11 mouse cellular contexts compared by ENCODE assay signal in genomic region chr10:79929967-79930825, GRCm38 (mm10). TPM values are rescaled to one million over a fixed set of nuclear protein-coding genes. Genes with fewer than 3 reads are reported as not detected.
DNase-seq lines count a peak whose midpoint lies in the region; ATAC-seq and TF ChIP-seq lines count a peak whose summit lies in the region.
"Had no signal": no experiment of that assay in that cellular context is flagged by ENCODE, and none has a peak within 500 bp of the region (broad histone marks: within the 10 kb centered on the region; RNA-seq: fewer than 3 reads in every experiment).

No protein-coding gene starts in this region.

- TF ChIP-seq CTCF in heart, adult 2 months (IDR thresholded peaks at IDR 0.05) = no peak
- TF ChIP-seq CTCF in testis, adult 2 months (IDR thresholded peaks at IDR 0.05; ENCODE audit: control insufficient read depth, insufficient read depth, insufficient replicate concordance, low read depth, low read length) = no peak

- no peaks in the 10 kb centered on the region for H3K9me3 ChIP-seq in heart, embryonic 11.5 days (replicated peaks; ENCODE audit: control insufficient read depth, low read length)
- no peaks in the 10 kb centered on the region for H3K9me3 ChIP-seq in limb, embryonic 14.5 days (ENCODE audit: control insufficient read depth, low read length)

- H3K27ac ChIP-seq in heart, embryonic 11.5 days (ENCODE audit: low read depth, low read length) = no peak overlapping the region
- no peak overlapping the region for H3K27ac ChIP-seq in heart, adult 2 months
- H3K27ac ChIP-seq in testis, adult 2 months (ENCODE audit: control insufficient read depth, insufficient read depth, low read depth, low read length) = peak overlapping the region; percentile 10; the same call in 1 of the 2 replicates
- no peak overlapping the region for H3K27ac ChIP-seq in limb, embryonic 14.5 days (replicated peaks; ENCODE audit: low read depth, low read length)

- no peak overlapping the region for H3K4me3 ChIP-seq in heart, embryonic 11.5 days (ENCODE audit: low read depth, low read length)
- H3K4me3 ChIP-seq in heart, adult 2 months = no peak overlapping the region
- H3K4me3 ChIP-seq in testis, adult 2 months (ENCODE audit: control insufficient read depth, low read depth, low read length) = peak overlapping the region; percentile 85
- no peak overlapping the region for H3K4me3 ChIP-seq in limb, embryonic 14.5 days (replicated peaks; ENCODE audit: low read length)

- no peak for DNase-seq in heart, adult 2 months
- DNase-seq in testis, postnatal 14 days (ENCODE audit: low spot score) = no peak
- DNase-seq in limb, embryonic 14.5 days (ENCODE audit: low spot score) = no peak
- no peak for DNase-seq in embryo, embryonic 10 days (ENCODE audit: low spot score)
- no peak for DNase-seq in right cerebral cortex, postnatal 10 days (ENCODE audit: low spot score in 2 of 2)
- DNase-seq: lung, adult 18-20 months; thymus, postnatal 14 days had no signal

- H3K36me3 ChIP-seq in heart, embryonic 11.5 days (ENCODE audit: control insufficient read depth, insufficient read depth, low read length) = peaks cover 16% of the 10 kb centered on the region
- no peaks in the 10 kb centered on the region for H3K36me3 ChIP-seq in heart, adult 2 months (ENCODE audit: control insufficient read depth, insufficient read depth, low read length)
- no peaks in the 10 kb centered on the region for H3K36me3 ChIP-seq in testis, adult 2 months (ENCODE audit: control insufficient read depth, insufficient read depth, low read length)
- H3K36me3 ChIP-seq in limb, embryonic 14.5 days (ENCODE audit: control insufficient read depth, insufficient read depth, low read length) = peaks cover 38% of the 10 kb centered on the region

- intact Hi-C loops in heart, adult 2 months (cut with DNase I) = loop anchor here (5.0 kb wide), 1 partner anchor 212 kb away; the partner anchor contains the start of gene Cbarp

- TF ChIP-seq POLR2A in heart, adult 2 months (IDR thresholded peaks at IDR 0.05; ENCODE audit: insufficient read depth, low read depth, low read length) = no peak
- 0 out of 2 replicates have a peak, but pooled peaks have one; percentile 55 for TF ChIP-seq POLR2A in testis, adult 2 months (IDR thresholded peaks at IDR 0.05; ENCODE audit: control insufficient read depth, low read depth, low read length)
- no peak for TF ChIP-seq POLR2A in limb, embryonic 14.5 days (IDR thresholded peaks at IDR 0.05; ENCODE audit: borderline replicate concordance, extremely low read depth, insufficient read depth, insufficient read length)

- 0 out of 2 replicates have a peak overlapping the region, but pooled peaks have one; percentile 64 for H3K9ac ChIP-seq in heart, embryonic 11.5 days (ENCODE audit: low read depth, low read length)
- H3K9ac ChIP-seq in heart, adult 2 months (ENCODE audit: low read depth, low read length) = no peak overlapping the region
- H3K9ac ChIP-seq in limb, embryonic 14.5 days (ENCODE audit: low read depth, low read length, severe bottlenecking) = no peak overlapping the region

- H3K4me1 ChIP-seq in heart, embryonic 11.5 days (ENCODE audit: control insufficient read depth, insufficient read depth, low read length) = peaks cover 60% of the 10 kb centered on the region
- peaks cover 25% of the 10 kb centered on the region for H3K4me1 ChIP-seq in heart, adult 2 months (ENCODE audit: control insufficient read depth, insufficient read depth, low read length)
- H3K4me1 ChIP-seq in testis, adult 2 months (ENCODE audit: control insufficient read depth, insufficient read depth, low read length) = peaks cover 44% of the 10 kb centered on the region
- H3K4me1 ChIP-seq in limb, embryonic 14.5 days (ENCODE audit: control insufficient read depth, insufficient read depth, low read length) = peaks cover 37% of the 10 kb centered on the region

- TF ChIP-seq EP300 in heart, adult 2 months (IDR thresholded peaks at IDR 0.05; ENCODE audit: insufficient read depth, low read depth, low read length) = no peak

- H3K27me3 ChIP-seq in heart, embryonic 11.5 days (ENCODE audit: control insufficient read depth, insufficient read depth, low read length) = no peaks in the 10 kb centered on the region
- H3K27me3 ChIP-seq in heart, adult 2 months (ENCODE audit: control insufficient read depth, insufficient read depth, low read length) = no peaks in the 10 kb centered on the region
- H3K27me3 ChIP-seq in testis, adult 2 months (ENCODE audit: control insufficient read depth, insufficient read depth, low read length) = no peaks in the 10 kb centered on the region
- H3K27me3 ChIP-seq in limb, embryonic 14.5 days (ENCODE audit: control insufficient read depth, insufficient read depth, low read length) = no peaks in the 10 kb centered on the region

- WGBS in heart, embryonic 11.5 days (ENCODE audit: insufficient replicate concordance) = 90% methylated on average over 18 of the region's 18 CpGs
- WGBS in heart, adult 2 months = 88% methylated on average over 18 of the region's 18 CpGs
- 87% methylated on average over 18 of the region's 18 CpGs for WGBS in limb, embryonic 14.5 days

- peak overlapping the region; percentile 90 for H3K4me2 ChIP-seq in heart, embryonic 11.5 days
- H3K4me2 ChIP-seq in limb, embryonic 14.5 days (replicated peaks; ENCODE audit: low read depth, low read length, severe bottlenecking) = 0 out of 2 replicates have a peak overlapping the region, but pooled peaks have one; percentile 90

- ATAC-seq in heart, embryonic 11.5 days (replicated peaks; ENCODE audit: insufficient number of reproducible peaks, low FRiP score, low TSS enrichment) = no peak
- no peak for ATAC-seq in limb, embryonic 14.5 days (ENCODE audit: low FRiP score, low read depth)

- H3K79me2 ChIP-seq in heart, adult 2 months (replicated peaks; ENCODE audit: control insufficient read depth, insufficient read depth, low read length) = no peaks in the 10 kb centered on the region

RNA-seq across cellular contexts. Expression of gene Arid3a, which starts 3.4 kb away (rescaled TPM):
- polyA plus RNA-seq in heart, embryonic 11.5 days (2014; fragmentation: Nextera tagmentation; extraction: Ambion mirVana) = 4.3 and 12.7 TPM in 2 replicates
- total RNA-seq in heart, adult 2 months (2021) = 1 to 10 TPM; 1.3 to 1.5 TPM
- polyA plus RNA-seq in heart, adult 2 months (2012; rRNA removed) = 0.88 and 1.7 TPM in 2 replicates
- 59.5 and 65.0 TPM in 2 replicates for polyA plus RNA-seq in testis, adult 2 months (2012; rRNA removed)
- polyA plus RNA-seq in limb, embryonic 14.5 days (2012; rRNA removed) = 8.6 and 12.6 TPM in 2 replicates
- 4.8 and 5.0 TPM in 2 replicates for polyA plus RNA-seq in limb, embryonic 14.5 days (2014; fragmentation: Nextera tagmentation; extraction: Ambion mirVana)

RNA-seq across cellular contexts. Expression of gene R3hdm4, which starts 9.2 kb away (rescaled TPM):
- 87.6 and 89.2 TPM in 2 replicates for polyA plus RNA-seq in heart, embryonic 11.5 days (2014; fragmentation: Nextera tagmentation; extraction: Ambion mirVana)
- 10 to 100 TPM; 82.4 to 85.6 TPM for total RNA-seq in heart, adult 2 months (2021)
- 119 and 123 TPM in 2 replicates for polyA plus RNA-seq in heart, adult 2 months (2012; rRNA removed)
- polyA plus RNA-seq in testis, adult 2 months (2012; rRNA removed) = 15.0 and 15.2 TPM in 2 replicates
- polyA plus RNA-seq in limb, embryonic 14.5 days (2012; rRNA removed) = 158 and 219 TPM in 2 replicates
- 141 and 152 TPM in 2 replicates for polyA plus RNA-seq in limb, embryonic 14.5 days (2014; fragmentation: Nextera tagmentation; extraction: Ambion mirVana)

RNA-seq across cellular contexts. Expression of gene Kiss1r, which starts 13.4 kb away (rescaled TPM):
- 0.15 and 0.31 TPM in 2 replicates for polyA plus RNA-seq in heart, embryonic 11.5 days (2014; fragmentation: Nextera tagmentation; extraction: Ambion mirVana)
- under 1 TPM; 0.10 to 0.25 TPM for total RNA-seq in heart, adult 2 months (2021)
- 0.79 and 1.5 TPM in 2 replicates for polyA plus RNA-seq in heart, adult 2 months (2012; rRNA removed)
- 0.75 and 0.99 TPM in 2 replicates for polyA plus RNA-seq in testis, adult 2 months (2012; rRNA removed)
- polyA plus RNA-seq in limb, embryonic 14.5 days (2012; rRNA removed) = 2.5 and 2.8 TPM in 2 replicates
- 0.17 and 0.26 TPM in 2 replicates for polyA plus RNA-seq in limb, embryonic 14.5 days (2014; fragmentation: Nextera tagmentation; extraction: Ambion mirVana)

RNA-seq across cellular contexts. Expression of gene Gm26602, which starts 19.5 kb away (rescaled TPM):
- polyA plus RNA-seq in heart, embryonic 11.5 days (2014; fragmentation: Nextera tagmentation; extraction: Ambion mirVana) = 8.1 TPM in 1 of 2 replicates, not detected in the other
- total RNA-seq in heart, adult 2 months (2021) = not detected
- polyA plus RNA-seq in heart, adult 2 months (2012; rRNA removed) = not detected in 2 replicates
- polyA plus RNA-seq in testis, adult 2 months (2012; rRNA removed) = not detected in 2 replicates
- polyA plus RNA-seq in limb, embryonic 14.5 days (2012; rRNA removed) = not detected in 2 replicates
- polyA plus RNA-seq in limb, embryonic 14.5 days (2014; fragmentation: Nextera tagmentation; extraction: Ambion mirVana) = 6.6 TPM in 1 of 2 replicates, not detected in the other
- total RNA-seq: layer of hippocampus, adult 18-20 months had no signal
- polyA plus RNA-seq: heart, embryonic 14.5 days had no signal

RNA-seq across cellular contexts. Expression of gene Med16, which starts 21.5 kb away (rescaled TPM):
- 30.9 and 32.0 TPM in 2 replicates for polyA plus RNA-seq in heart, embryonic 11.5 days (2014; fragmentation: Nextera tagmentation; extraction: Ambion mirVana)
- 10 to 100 TPM; 40.8 to 54.1 TPM for total RNA-seq in heart, adult 2 months (2021)
- polyA plus RNA-seq in heart, adult 2 months (2012; rRNA removed) = 54.9 and 62.4 TPM in 2 replicates
- 163 and 181 TPM in 2 replicates for polyA plus RNA-seq in testis, adult 2 months (2012; rRNA removed)
- polyA plus RNA-seq in limb, embryonic 14.5 days (2012; rRNA removed) = 54.6 and 73.8 TPM in 2 replicates
- 33.4 and 38.3 TPM in 2 replicates for polyA plus RNA-seq in limb, embryonic 14.5 days (2014; fragmentation: Nextera tagmentation; extraction: Ambion mirVana)
